Mouse (Mus musculus): ENCODE data around the gene Rnf150. TPM values are rescaled to one million over a fixed set of nuclear protein-coding genes. Genes with fewer than 3 reads are reported as not detected.

Gene Rnf150
- polyA plus RNA-seq, 1 experiment from 2014 or later: 0.17 TPM

DNA sequence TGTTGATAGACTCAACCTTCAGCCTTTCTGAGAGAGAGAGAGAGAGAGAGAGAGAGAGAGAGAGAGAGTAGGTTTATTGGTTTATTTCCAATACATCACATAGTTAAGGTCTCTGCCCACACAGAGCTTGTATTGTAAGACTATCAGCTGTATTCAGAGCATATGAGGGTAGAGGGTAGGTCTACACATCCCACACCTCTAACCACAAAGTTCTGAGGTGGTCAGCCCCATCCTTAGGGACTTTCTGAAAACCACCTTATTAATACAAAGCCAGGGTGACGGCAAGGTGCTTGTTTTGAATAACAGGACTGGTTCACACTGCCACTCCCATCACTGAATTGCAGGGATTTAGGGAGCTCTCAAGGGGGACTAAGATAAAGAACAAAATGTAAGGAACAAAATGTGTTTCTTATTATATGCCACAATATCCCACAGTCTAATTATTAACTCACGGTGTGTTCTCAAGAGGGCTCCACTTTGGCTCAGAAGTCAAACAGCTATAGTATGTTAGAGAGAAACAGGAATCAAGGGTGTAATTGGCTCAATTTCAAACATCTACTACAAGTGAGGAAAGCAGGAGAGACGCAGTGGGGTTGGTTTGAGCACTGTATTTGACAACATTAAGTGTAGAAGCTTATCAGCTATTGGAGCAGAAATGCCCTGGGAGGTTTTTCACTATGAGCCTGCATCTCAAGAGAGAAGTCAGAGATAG is 132.7 kb downstream of the Rnf150 start:
- Histone ChIP-seq H3K4me2 (no peak overlapping the region), H3K9me3 (replicated peaks) (no peaks in the 10 kb centered on the region), H3K9ac (no peak overlapping the region), H3K27me3 (replicated peaks) (no peaks in the 10 kb centered on the region), H3K4me3 (no peak overlapping the region), H3K27ac (no peak overlapping the region), H3K4me1 (no peaks in the 10 kb centered on the region), H3K36me3 (no peaks in the 10 kb centered on the region)
- WGBS (ENCODE audit: insufficient replicate concordance): 67% methylated on average over 3 of the region's 3 CpGs
- no peak for ATAC-seq

GRCm38 (mm10) chr8:82996843-82997242 is 133.7 kb downstream of the Rnf150 start:
- ATAC-seq: no peak
- no peaks in the 10 kb centered on the region for H3K36me3 ChIP-seq
- 48% methylated on average over 3 of the region's 3 CpGs for WGBS (ENCODE audit: insufficient replicate concordance)

DNA sequence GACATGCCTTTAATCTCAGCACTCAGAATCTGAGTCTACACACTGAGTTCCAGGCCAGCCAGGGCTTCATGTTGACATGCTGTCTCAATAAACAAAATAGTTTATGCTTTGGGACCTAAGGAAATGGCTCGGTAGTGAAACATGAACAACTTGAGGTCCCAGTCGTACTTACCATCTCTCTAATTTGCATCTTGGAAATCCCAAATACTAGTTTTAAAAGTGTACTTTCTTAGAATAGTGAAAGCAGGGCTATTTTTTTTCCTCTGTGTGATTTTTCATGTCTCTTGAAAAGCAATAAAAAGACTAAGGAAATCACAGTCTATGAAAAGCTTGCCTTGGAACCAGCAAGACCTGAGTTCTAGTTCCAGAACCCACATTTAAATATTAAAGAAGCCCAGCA is 135.6 kb downstream of the Rnf150 start:
- no peak for ATAC-seq
- Histone ChIP-seq H3K9ac (no peak overlapping the region), H3K27ac (no peak overlapping the region), H3K4me3 (no peak overlapping the region), H3K36me3 (no peaks in the 10 kb centered on the region), H3K9me3 (replicated peaks) (no peaks in the 10 kb centered on the region), H3K4me1 (no peaks in the 10 kb centered on the region), H3K4me2 (no peak overlapping the region), H3K27me3 (replicated peaks) (no peaks in the 10 kb centered on the region)
- WGBS (ENCODE audit: insufficient replicate concordance): 58% methylated on average over 2 of the region's 2 CpGs

More at GRCm38 (mm10) chr8:82996843-82997242, 133.7 kb downstream of the Rnf150 start:
- no peaks in the 10 kb centered on the region for H3K9me3 ChIP-seq (replicated peaks)
- no peaks in the 10 kb centered on the region for H3K27me3 ChIP-seq (replicated peaks)
- H3K4me1 ChIP-seq: no peaks in the 10 kb centered on the region
- no peak overlapping the region for H3K9ac ChIP-seq
- H3K4me2 ChIP-seq: no peak overlapping the region
- no peak overlapping the region for H3K27ac ChIP-seq
- no peak overlapping the region for H3K4me3 ChIP-seq

GRCm38 (mm10) chr8:83003187-83003586 is 140.0 kb downstream of the Rnf150 start:
- no peaks in the 10 kb centered on the region for H3K36me3 ChIP-seq
- no peaks in the 10 kb centered on the region for H3K27me3 ChIP-seq (replicated peaks)
- 74% methylated on average over 7 of the region's 7 CpGs for WGBS (ENCODE audit: insufficient replicate concordance)
- no peaks in the 10 kb centered on the region for H3K9me3 ChIP-seq (replicated peaks)
- H3K9ac ChIP-seq: no peak overlapping the region
- no peak for ATAC-seq
- H3K4me1 ChIP-seq: no peaks in the 10 kb centered on the region
- no peak overlapping the region for H3K4me2 ChIP-seq
- H3K27ac ChIP-seq: no peak overlapping the region
- no peak overlapping the region for H3K4me3 ChIP-seq

- Histone ChIP-seq H3K36me3 (no peaks in the 10 kb centered on the region), H3K9ac (no peak overlapping the region), H3K4me2 (no peak overlapping the region), H3K27ac (no peak overlapping the region), H3K9me3 (replicated peaks) (no peaks in the 10 kb centered on the region), H3K4me3 (no peak overlapping the region), H3K4me1 (no peaks in the 10 kb centered on the region), H3K27me3 (replicated peaks) (no peaks in the 10 kb centered on the region)
- WGBS (ENCODE audit: insufficient replicate concordance): 64% methylated on average over 5 of the region's 5 CpGs
- no peak for ATAC-seq
Measured at GRCm38 (mm10) chr8:83009481-83009880, 146.3 kb downstream of the Rnf150 start.

GRCm38 (mm10) chr8:83011286-83011685 is 148.1 kb downstream of the Rnf150 start:
- no peak overlapping the region for H3K4me3 ChIP-seq

DNA sequence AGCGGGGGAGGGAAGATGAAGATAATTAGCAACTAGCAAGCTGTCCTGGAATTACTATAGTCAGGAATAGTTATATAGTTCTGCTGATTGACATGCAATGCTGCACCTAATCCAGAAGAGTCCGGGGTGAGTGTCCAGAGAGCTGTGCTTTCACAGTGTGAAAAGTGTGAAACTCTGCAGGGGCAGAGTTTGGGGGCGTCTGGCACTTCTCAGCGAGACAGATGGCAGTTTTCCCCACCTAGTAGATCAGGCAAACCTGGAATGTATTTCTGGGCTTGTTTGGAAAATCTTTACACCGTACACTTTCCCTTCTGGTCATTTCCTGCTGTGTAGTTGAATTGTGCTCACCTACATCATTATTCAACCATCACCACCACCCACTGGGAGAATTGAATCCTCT is 148.6 kb downstream of the Rnf150 start:
- H3K27me3 ChIP-seq (replicated peaks): no peaks in the 10 kb centered on the region
- no peaks in the 10 kb centered on the region for H3K4me1 ChIP-seq
- no peak overlapping the region for H3K9ac ChIP-seq
- WGBS (ENCODE audit: insufficient replicate concordance): 48% methylated on average over 5 of the region's 5 CpGs
- no peaks in the 10 kb centered on the region for H3K9me3 ChIP-seq (replicated peaks)
- no peaks in the 10 kb centered on the region for H3K36me3 ChIP-seq
- H3K27ac ChIP-seq: no peak overlapping the region
- H3K4me3 ChIP-seq: no peak overlapping the region
- no peak for ATAC-seq
- no peak overlapping the region for H3K4me2 ChIP-seq

More at GRCm38 (mm10) chr8:83011286-83011685, 148.1 kb downstream of the Rnf150 start:
- WGBS (ENCODE audit: insufficient replicate concordance): 46% methylated on average over 2 of the region's 2 CpGs
- Histone ChIP-seq H3K4me1 (no peaks in the 10 kb centered on the region), H3K36me3 (no peaks in the 10 kb centered on the region), H3K27ac (no peak overlapping the region), H3K9ac (no peak overlapping the region), H3K4me2 (no peak overlapping the region), H3K27me3 (replicated peaks) (no peaks in the 10 kb centered on the region), H3K9me3 (replicated peaks) (no peaks in the 10 kb centered on the region)
- ATAC-seq: no peak

DNA sequence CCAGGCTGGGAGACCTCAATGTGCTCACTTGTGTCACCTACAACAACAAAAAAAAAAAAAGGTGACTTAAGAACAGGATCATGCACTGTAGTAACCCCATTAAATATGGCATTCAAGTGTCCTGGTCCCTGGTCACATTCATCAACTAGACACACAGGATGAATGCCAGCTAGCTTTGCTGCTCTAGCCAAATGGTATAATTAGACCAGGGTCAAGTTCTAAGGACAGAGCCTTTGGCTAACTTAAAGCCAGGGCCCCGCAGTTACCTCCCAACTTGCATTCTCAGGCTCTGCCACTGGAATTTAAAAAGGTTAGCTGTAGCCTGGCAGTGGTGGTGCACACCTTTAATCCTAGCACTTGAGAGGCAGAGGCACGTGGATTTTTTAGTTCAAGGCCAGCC is 165.1 kb downstream of the Rnf150 start:
- Histone ChIP-seq H3K9me3 (replicated peaks) (no peaks in the 10 kb centered on the region), H3K4me1 (no peaks in the 10 kb centered on the region), H3K4me2 (no peak overlapping the region), H3K36me3 (no peaks in the 10 kb centered on the region), H3K27me3 (replicated peaks) (no peaks in the 10 kb centered on the region), H3K4me3 (no peak overlapping the region), H3K27ac (no peak overlapping the region), H3K9ac (no peak overlapping the region)
- ATAC-seq: no peak
- 57% methylated on average over 2 of the region's 2 CpGs for WGBS (ENCODE audit: insufficient replicate concordance)

- no peak overlapping the region for H3K27ac ChIP-seq
- no peak overlapping the region for H3K4me3 ChIP-seq
- 75% methylated on average over 7 of the region's 7 CpGs for WGBS (ENCODE audit: insufficient replicate concordance)
- no peaks in the 10 kb centered on the region for H3K36me3 ChIP-seq
- no peak overlapping the region for H3K9ac ChIP-seq
- H3K9me3 ChIP-seq (replicated peaks): no peaks in the 10 kb centered on the region
- no peak for ATAC-seq
- no peak overlapping the region for H3K4me2 ChIP-seq
- H3K4me1 ChIP-seq: no peaks in the 10 kb centered on the region
- no peaks in the 10 kb centered on the region for H3K27me3 ChIP-seq (replicated peaks)
Measured at GRCm38 (mm10) chr8:83032800-83033199, 169.6 kb downstream of the Rnf150 start.

DNA sequence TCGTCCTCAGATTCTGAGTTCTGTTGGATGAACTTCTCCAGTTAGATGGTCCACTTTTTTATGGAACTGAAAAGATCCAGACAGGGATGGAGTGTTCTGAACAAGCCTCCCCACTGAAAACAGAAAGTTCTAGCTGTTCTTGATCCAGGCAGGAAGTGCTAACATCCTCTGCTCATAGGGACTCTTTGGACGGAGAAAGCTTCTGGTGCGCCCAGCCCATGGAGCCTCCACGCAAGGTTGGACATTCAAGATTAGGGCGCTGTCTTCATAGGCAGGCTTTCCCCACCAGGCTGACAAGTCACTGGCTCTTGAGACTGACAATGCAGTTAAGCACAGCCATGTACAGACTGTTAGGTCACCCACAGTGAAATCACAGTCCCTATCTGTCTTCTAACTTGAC is 172.0 kb downstream of the Rnf150 start:
- H3K9me3 ChIP-seq (replicated peaks): no peaks in the 10 kb centered on the region
- H3K27ac ChIP-seq: no peak overlapping the region
- ATAC-seq: no peak
- H3K27me3 ChIP-seq (replicated peaks): no peaks in the 10 kb centered on the region
- no peaks in the 10 kb centered on the region for H3K4me1 ChIP-seq
- no peak overlapping the region for H3K4me3 ChIP-seq
- no peaks in the 10 kb centered on the region for H3K36me3 ChIP-seq
- 85% methylated on average over 5 of the region's 5 CpGs for WGBS (ENCODE audit: insufficient replicate concordance)
- H3K4me2 ChIP-seq: no peak overlapping the region
- H3K9ac ChIP-seq: no peak overlapping the region

- no peaks in the 10 kb centered on the region for H3K4me1 ChIP-seq
- H3K4me2 ChIP-seq: no peak overlapping the region
- no peaks in the 10 kb centered on the region for H3K27me3 ChIP-seq (replicated peaks)
- H3K4me3 ChIP-seq: no peak overlapping the region
- WGBS (ENCODE audit: insufficient replicate concordance): 69% methylated on average over 3 of the region's 3 CpGs
- no peak overlapping the region for H3K9ac ChIP-seq
- H3K36me3 ChIP-seq: no peaks in the 10 kb centered on the region
- H3K9me3 ChIP-seq (replicated peaks): no peaks in the 10 kb centered on the region
- ATAC-seq: no peak
- H3K27ac ChIP-seq: no peak overlapping the region
Measured at GRCm38 (mm10) chr8:83036521-83037166, 173.5 kb downstream of the Rnf150 start.

GRCm38 (mm10) chr8:83037321-83037720 is 174.2 kb downstream of the Rnf150 start:
- H3K4me1 ChIP-seq: no peaks in the 10 kb centered on the region
- H3K36me3 ChIP-seq: no peaks in the 10 kb centered on the region
- H3K27me3 ChIP-seq (replicated peaks): no peaks in the 10 kb centered on the region
- H3K4me2 ChIP-seq: no peak overlapping the region
- no peak for ATAC-seq
- no peak overlapping the region for H3K27ac ChIP-seq
- H3K9me3 ChIP-seq (replicated peaks): no peaks in the 10 kb centered on the region
- H3K4me3 ChIP-seq: no peak overlapping the region
- 78% methylated on average over 1 of the region's 1 CpGs for WGBS (ENCODE audit: insufficient replicate concordance)
- no peak overlapping the region for H3K9ac ChIP-seq

Data from liver, embryonic 12.5 days (tissue).